Mouse (Mus musculus): Measurements from ENCODE around the gene Plscr5. TPM values are rescaled to one million over a fixed set of nuclear protein-coding genes. Genes with fewer than 3 reads are reported as not detected.

Gene Plscr5
- polyA plus RNA-seq, 1 experiment from 2014 or later = 0.22 TPM

GRCm38 (mm10) chr9:92220151-92220550 lies 27.4 kb downstream of the Plscr5 start:
- Histone ChIP-seq H3K27me3 (ENCODE audit: control insufficient read depth, insufficient read depth, low read length) (no peaks in the 10 kb centered on the region), H3K4me3 (replicated peaks; ENCODE audit: low read length) (no peak overlapping the region), H3K27ac (ENCODE audit: low read length) (no peak overlapping the region), H3K4me2 (ENCODE audit: low read depth, low read length) (no peak overlapping the region), H3K9me3 (replicated peaks; ENCODE audit: control insufficient read depth, low read length) (no peaks in the 10 kb centered on the region), H3K9ac (ENCODE audit: low read length) (no peak overlapping the region), H3K4me1 (ENCODE audit: control insufficient read depth, insufficient read depth, low read length) (no peaks in the 10 kb centered on the region), H3K36me3 (ENCODE audit: control insufficient read depth, insufficient read depth, low read length) (no peaks in the 10 kb centered on the region)
- 46% methylated on average over 3 of the region's 3 CpGs for WGBS
- ATAC-seq (ENCODE audit: insufficient read depth, low FRiP score) = no peak

GRCm38 (mm10) chr9:92221480-92221879 lies 28.7 kb downstream of the Plscr5 start:
- Histone ChIP-seq H3K9ac (ENCODE audit: low read length) (no peak overlapping the region), H3K27me3 (ENCODE audit: control insufficient read depth, insufficient read depth, low read length) (no peaks in the 10 kb centered on the region), H3K36me3 (ENCODE audit: control insufficient read depth, insufficient read depth, low read length) (no peaks in the 10 kb centered on the region), H3K4me2 (ENCODE audit: low read depth, low read length) (no peak overlapping the region), H3K27ac (ENCODE audit: low read length) (no peak overlapping the region), H3K4me3 (replicated peaks; ENCODE audit: low read length) (no peak overlapping the region), H3K4me1 (ENCODE audit: control insufficient read depth, insufficient read depth, low read length) (no peaks in the 10 kb centered on the region), H3K9me3 (replicated peaks; ENCODE audit: control insufficient read depth, low read length) (no peaks in the 10 kb centered on the region)
- ATAC-seq (ENCODE audit: insufficient read depth, low FRiP score) = no peak

GRCm38 (mm10) chr9:92224598-92225231 lies 32.0 kb downstream of the Plscr5 start:
- Histone ChIP-seq H3K36me3 (ENCODE audit: control insufficient read depth, insufficient read depth, low read length) (no peaks in the 10 kb centered on the region), H3K9ac (ENCODE audit: low read length) (no peak overlapping the region), H3K27me3 (ENCODE audit: control insufficient read depth, insufficient read depth, low read length) (no peaks in the 10 kb centered on the region), H3K9me3 (replicated peaks; ENCODE audit: control insufficient read depth, low read length) (no peaks in the 10 kb centered on the region), H3K27ac (ENCODE audit: low read length) (no peak overlapping the region), H3K4me2 (ENCODE audit: low read depth, low read length) (no peak overlapping the region), H3K4me3 (replicated peaks; ENCODE audit: low read length) (no peak overlapping the region), H3K4me1 (ENCODE audit: control insufficient read depth, insufficient read depth, low read length) (no peaks in the 10 kb centered on the region)
- WGBS = 85% methylated on average over 1 of the region's 1 CpGs
- no peak for ATAC-seq (ENCODE audit: insufficient read depth, low FRiP score)

GRCm38 (mm10) chr9:92226127-92226655 lies 33.5 kb downstream of the Plscr5 start:
- Histone ChIP-seq H3K9me3 (replicated peaks; ENCODE audit: control insufficient read depth, low read length) (no peaks in the 10 kb centered on the region), H3K4me1 (ENCODE audit: control insufficient read depth, insufficient read depth, low read length) (no peaks in the 10 kb centered on the region), H3K4me3 (replicated peaks; ENCODE audit: low read length) (no peak overlapping the region), H3K9ac (ENCODE audit: low read length) (no peak overlapping the region), H3K27me3 (ENCODE audit: control insufficient read depth, insufficient read depth, low read length) (no peaks in the 10 kb centered on the region), H3K36me3 (ENCODE audit: control insufficient read depth, insufficient read depth, low read length) (no peaks in the 10 kb centered on the region), H3K4me2 (ENCODE audit: low read depth, low read length) (no peak overlapping the region), H3K27ac (ENCODE audit: low read length) (no peak overlapping the region)
- 60% methylated on average over 3 of the region's 3 CpGs for WGBS
- ATAC-seq (ENCODE audit: insufficient read depth, low FRiP score) = no peak

GRCm38 (mm10) chr9:92226795-92227194 lies 34.1 kb downstream of the Plscr5 start:
- H3K4me2 ChIP-seq (ENCODE audit: low read depth, low read length) = no peak overlapping the region
- H3K9ac ChIP-seq (ENCODE audit: low read length) = no peak overlapping the region
- H3K36me3 ChIP-seq (ENCODE audit: control insufficient read depth, insufficient read depth, low read length) = no peaks in the 10 kb centered on the region
- no peak overlapping the region for H3K27ac ChIP-seq (ENCODE audit: low read length)
- no peak for ATAC-seq (ENCODE audit: insufficient read depth, low FRiP score)
- no peaks in the 10 kb centered on the region for H3K9me3 ChIP-seq (replicated peaks; ENCODE audit: control insufficient read depth, low read length)
- H3K27me3 ChIP-seq (ENCODE audit: control insufficient read depth, insufficient read depth, low read length) = no peaks in the 10 kb centered on the region
- WGBS = 72% methylated on average over 3 of the region's 3 CpGs
- no peaks in the 10 kb centered on the region for H3K4me1 ChIP-seq (ENCODE audit: control insufficient read depth, insufficient read depth, low read length)
- H3K4me3 ChIP-seq (replicated peaks; ENCODE audit: low read length) = no peak overlapping the region

- no peak for ATAC-seq (ENCODE audit: insufficient read depth, low FRiP score)
- 78% methylated on average over 16 of the region's 16 CpGs for whole genome bisulfite sequencing
- Histone ChIP-seq H3K36me3 (ENCODE audit: control insufficient read depth, insufficient read depth, low read length) (no peaks in the 10 kb centered on the region), H3K27ac (ENCODE audit: low read length) (no peak overlapping the region), H3K9me3 (replicated peaks; ENCODE audit: control insufficient read depth, low read length) (no peaks in the 10 kb centered on the region), H3K9ac (ENCODE audit: low read length) (no peak overlapping the region), H3K4me2 (ENCODE audit: low read depth, low read length) (no peak overlapping the region), H3K4me1 (ENCODE audit: control insufficient read depth, insufficient read depth, low read length) (no peaks in the 10 kb centered on the region), H3K27me3 (ENCODE audit: control insufficient read depth, insufficient read depth, low read length) (no peaks in the 10 kb centered on the region), H3K4me3 (replicated peaks; ENCODE audit: low read length) (no peak overlapping the region)
These were observed 36.4 kb downstream of the Plscr5 start for GRCm38 (mm10) chr9:92228867-92229832.

GRCm38 (mm10) chr9:92229833-92230205 lies 37.1 kb downstream of the Plscr5 start:
- WGBS = 41% methylated on average over 2 of the region's 2 CpGs
- no peaks in the 10 kb centered on the region for H3K27me3 ChIP-seq (ENCODE audit: control insufficient read depth, insufficient read depth, low read length)
- no peak for ATAC-seq (ENCODE audit: insufficient read depth, low FRiP score)

GRCm38 (mm10) chr9:92234901-92235458 lies 42.2 kb downstream of the Plscr5 start:
- 80% methylated on average over 11 of the region's 11 CpGs for WGBS
- H3K9me3 ChIP-seq (replicated peaks; ENCODE audit: control insufficient read depth, low read length) = no peaks in the 10 kb centered on the region
- no peak for ATAC-seq (ENCODE audit: insufficient read depth, low FRiP score)
- no peak overlapping the region for H3K9ac ChIP-seq (ENCODE audit: low read length)
- no peak overlapping the region for H3K27ac ChIP-seq (ENCODE audit: low read length)
- H3K4me3 ChIP-seq (replicated peaks; ENCODE audit: low read length) = no peak overlapping the region
- no peaks in the 10 kb centered on the region for H3K36me3 ChIP-seq (ENCODE audit: control insufficient read depth, insufficient read depth, low read length)
- H3K27me3 ChIP-seq (ENCODE audit: control insufficient read depth, insufficient read depth, low read length) = no peaks in the 10 kb centered on the region
- no peaks in the 10 kb centered on the region for H3K4me1 ChIP-seq (ENCODE audit: control insufficient read depth, insufficient read depth, low read length)
- no peak overlapping the region for H3K4me2 ChIP-seq (ENCODE audit: low read depth, low read length)

More at GRCm38 (mm10) chr9:92229833-92230205, 37.1 kb downstream of the Plscr5 start:
- Histone ChIP-seq H3K4me2 (ENCODE audit: low read depth, low read length) (no peak overlapping the region), H3K27ac (ENCODE audit: low read length) (no peak overlapping the region), H3K36me3 (ENCODE audit: control insufficient read depth, insufficient read depth, low read length) (no peaks in the 10 kb centered on the region), H3K9me3 (replicated peaks; ENCODE audit: control insufficient read depth, low read length) (no peaks in the 10 kb centered on the region), H3K4me1 (ENCODE audit: control insufficient read depth, insufficient read depth, low read length) (no peaks in the 10 kb centered on the region), H3K4me3 (replicated peaks; ENCODE audit: low read length) (no peak overlapping the region), H3K9ac (ENCODE audit: low read length) (no peak overlapping the region)

Data from stomach, embryonic 16.5 days (tissue).